Mouse (Mus musculus) forebrain, embryonic 14.5 days (tissue): ENCODE results near the gene Mmd2. TPM values are rescaled to one million over a fixed set of nuclear protein-coding genes. Genes with fewer than 3 reads are reported as not detected.

Experiments
- polyA plus RNA-seq: library from polyadenylated mRNA; unstranded; fragments of >200 nt; fragmentation: Nextera tagmentation; extraction: Ambion mirVana; gene quantifications from 2 replicates; pipeline ENCODE4 v1.2.1, GENCODE M21; 2014

Mmd2 gene
- polyA plus RNA-seq, 1 experiment from 2014 or later = 71.9 TPM

Other genes with a start within 250 kb of the Mmd2 start
- gene Foxk1, start 207.3 kb downstream of the Mmd2 start, polyA plus RNA-seq = 1.8 and 2.8 TPM in 2 replicates
- gene Ap5z1, start 144.9 kb downstream of the Mmd2 start, polyA plus RNA-seq = 9.4 and 14.3 TPM in 2 replicates
- gene Papolb, start 78.7 kb downstream of the Mmd2 start, polyA plus RNA-seq = 0.15 and 0.27 TPM in 2 replicates
- gene Radil, start 57.7 kb downstream of the Mmd2 start, polyA plus RNA-seq = 5.9 and 10.0 TPM in 2 replicates
- gene Wipi2, start 18.9 kb upstream of the Mmd2 start, polyA plus RNA-seq = 41.5 and 49.4 TPM in 2 replicates
- 50.4 and 69.7 TPM in 2 replicates for gene Slc29a4, start 83.7 kb upstream of the Mmd2 start, polyA plus RNA-seq
- 27.5 and 36.6 TPM in 2 replicates for gene Tnrc18, start 208.9 kb upstream of the Mmd2 start, polyA plus RNA-seq